Mouse (Mus musculus) lung, adult 2 months (tissue): ENCODE measurements around the gene Arf5.

ENCODE experiments used
- CTCF ChIP-seq: fragments of 200-500 bp; IDR thresholded peaks from 2 replicates; pipeline ENCODE4 v1.5.1; 2011; ENCODE audit warnings: mild to moderate bottlenecking, low read length, control low read depth; ENCODE audit not compliant: insufficient read depth
- POLR2A ChIP-seq: fragments of 200-500 bp; IDR thresholded peaks from 2 replicates; pipeline ENCODE4 v1.6.1; 2011; ENCODE audit warnings: low read depth, mild to moderate bottlenecking, control low read depth, low read length, borderline replicate concordance; ENCODE audit errors: extremely low read depth

GRCm38 (mm10) chr6:28396051-28396852 is 27.1 kb upstream of the Arf5 start:
- TF ChIP-seq CTCF (no peak), POLR2A (no peak)
